Mouse (Mus musculus) cerebellum, adult 2 months (tissue): ENCODE data around the gene Zbtb20. TPM values are rescaled to one million over a fixed set of nuclear protein-coding genes. Genes with fewer than 3 reads are reported as not detected.

Source experiments
- DNase-seq, 2 experiments: peaks; one replicate each; pipeline ENCODE4 v3.0.0; 2021
- H3K27ac ChIP-seq: fragments of 200-500 bp; 2 replicates; pipeline ENCODE4 v1.5.1; 2012; ENCODE audit warnings: low read length, control low read depth, inconsistent platforms; ENCODE audit not compliant: insufficient read depth
- H3K27me3 ChIP-seq: fragments of 200-500 bp; 2 replicates; pipeline ENCODE4 v1.6.1; 2012; ENCODE audit warnings: inconsistent platforms, mild to moderate bottlenecking, low read length, moderate library complexity; ENCODE audit not compliant: control insufficient read depth, insufficient read depth
- H3K4me1 ChIP-seq: fragments of 200-500 bp; 2 replicates; pipeline ENCODE4 v1.6.1; 2011; ENCODE audit warnings: low read length; ENCODE audit not compliant: control insufficient read depth, insufficient read depth
- H3K4me3 ChIP-seq: fragments of 200-500 bp; replicated peaks from 2 replicates; pipeline ENCODE3; 2011; ENCODE audit warnings: mild to moderate bottlenecking, low read depth, low read length, control low read depth; ENCODE audit not compliant: insufficient read depth
- CTCF ChIP-seq: fragments of 200-500 bp; IDR thresholded peaks from 2 replicates; pipeline ENCODE4 v1.5.1; 2011; ENCODE audit warnings: low read depth, mild to moderate bottlenecking, control low read depth, low read length, moderate library complexity, borderline replicate concordance; ENCODE audit not compliant: insufficient read depth
- POLR2A ChIP-seq: fragments of 200-500 bp; IDR thresholded peaks from 2 replicates; pipeline ENCODE4 v1.6.1; 2011; ENCODE audit warnings: low read length, control low read depth, borderline replicate concordance; ENCODE audit not compliant: insufficient read depth
- WGBS: fragments of 180-500 bp; shearing (Covaris S2); methylation state at CpG from one replicate; pipeline ENCODE4 v1.1.7; 2018; 5-methylcytosine and 5-hydroxymethylcytosine counted together
- polyA plus RNA-seq: library from polyadenylated mRNA; depleted of rRNA; stranded (reverse); fragments of >200 nt; gene quantifications from 2 replicates; pipeline ENCODE4 v1.2.3, GENCODE M21; 2012

Zbtb20 gene
- polyA plus RNA-seq, 1 experiment = 25.2 TPM

GRCm38 (mm10) chr16:42872101-42872500 is 3.6 kb upstream of the Zbtb20 start:
- WGBS = 95% methylated on average over 5 of the region's 5 CpGs
- DNase-seq = no peak
- Histone ChIP-seq H3K4me1 (no peaks in the 10 kb centered on the region), H3K4me3 (no peak overlapping the region), H3K27me3 (no peaks in the 10 kb centered on the region), H3K27ac (no peak overlapping the region)
- TF ChIP-seq CTCF = no peak
- TF ChIP-seq POLR2A = no peak

- no peak overlapping the region for H3K27ac ChIP-seq
Measured at GRCm38 (mm10) chr16:42873942-42874341, 1.7 kb upstream of the Zbtb20 start.

GRCm38 (mm10) chr16:42874456-42874855 is 1.2 kb upstream of the Zbtb20 start:
- no peaks in the 10 kb centered on the region for H3K4me1 ChIP-seq
- H3K27ac ChIP-seq = peak overlapping the region; percentile 52; the same call in 1 of the 2 replicates
- TF ChIP-seq CTCF (no peak), POLR2A (no peak)
- H3K4me3 ChIP-seq = peak overlapping the region; percentile 63
- WGBS = under 1% methylated on average over 5 of the region's 5 CpGs
- peak; percentile 45 to 55 for DNase-seq
- H3K27me3 ChIP-seq = no peaks in the 10 kb centered on the region

More at GRCm38 (mm10) chr16:42873942-42874341, 1.7 kb upstream of the Zbtb20 start:
- 75% methylated on average over 3 of the region's 3 CpGs for WGBS
- no peak overlapping the region for H3K4me3 ChIP-seq
- no peak for TF ChIP-seq POLR2A
- no peak for TF ChIP-seq CTCF
- no peaks in the 10 kb centered on the region for H3K27me3 ChIP-seq
- DNase-seq = no peak
- H3K4me1 ChIP-seq = no peaks in the 10 kb centered on the region

- Histone ChIP-seq H3K4me3 (peak overlapping the region; percentile 74), H3K27ac (peak overlapping the region; percentile 52; the same call in 1 of the 2 replicates), H3K4me1 (0 out of 2 replicates have a peak, but pooled peaks cover 3% of the 10 kb centered on the region), H3K27me3 (no peaks in the 10 kb centered on the region)
- WGBS = under 1% methylated on average over 54 of the region's 54 CpGs
- TF ChIP-seq POLR2A = 0 out of 2 replicates have a peak, but pooled peaks have one; percentile 36
- TF ChIP-seq CTCF = no peak
- peak; percentile 100 for DNase-seq
Measured at GRCm38 (mm10) chr16:42874910-42875851, 500 bp upstream of the Zbtb20 start.

- 0% methylated on average over 60 of the region's 62 CpGs for WGBS
- H3K27me3 ChIP-seq = no peaks in the 10 kb centered on the region
- TF ChIP-seq POLR2A (0 out of 2 replicates have a peak, but pooled peaks have one; percentile 27), CTCF (no peak)
- peak overlapping the region; percentile 97 for H3K27ac ChIP-seq
- 0 out of 2 replicates have a peak, but pooled peaks cover 3% of the 10 kb centered on the region for H3K4me1 ChIP-seq
- peak overlapping the region; percentile 74 for H3K4me3 ChIP-seq
- peak; percentile 85 to 86 for DNase-seq
Measured at GRCm38 (mm10) chr16:42876021-42877000, 630 bp downstream of the Zbtb20 start.

- no peak overlapping the region; the same call in 1 of the 2 replicates for H3K27ac ChIP-seq
- H3K4me1 ChIP-seq = 0 out of 2 replicates have a peak, but pooled peaks cover 3% of the 10 kb centered on the region
- DNase-seq = peak in 1 of 2 experiments; percentile 58
- no peaks in the 10 kb centered on the region for H3K27me3 ChIP-seq
- TF ChIP-seq POLR2A (no peak), CTCF (no peak)
- WGBS = 19% methylated on average over 3 of the region's 3 CpGs
- no peak overlapping the region for H3K4me3 ChIP-seq
Measured at GRCm38 (mm10) chr16:42880046-42880445, 4.4 kb downstream of the Zbtb20 start.

GRCm38 (mm10) chr16:42885538-42885937 is 9.9 kb downstream of the Zbtb20 start:
- no peaks in the 10 kb centered on the region for H3K27me3 ChIP-seq
- no peak for DNase-seq
- TF ChIP-seq POLR2A (no peak), CTCF (no peak)
- no peak overlapping the region for H3K4me3 ChIP-seq
- 76% methylated on average over 2 of the region's 2 CpGs for WGBS
- H3K27ac ChIP-seq = no peak overlapping the region
- H3K4me1 ChIP-seq = no peaks in the 10 kb centered on the region
